Mouse (Mus musculus) ES-E14 (cell line): ENCODE data around the gene Commd6. TPM values are rescaled to one million over a fixed set of nuclear protein-coding genes. Genes with fewer than 3 reads are reported as not detected.

Experiments
- DNase-seq: peaks from one replicate; pipeline ENCODE4 v3.0.0-alpha.2; 2013; ENCODE audit warnings: low read depth, low spot score
- H3K27ac ChIP-seq: 2 replicates; pipeline ENCODE4 v1.5.1; 2012; ENCODE audit warnings: low read depth, mild to moderate bottlenecking, low read length, moderate library complexity, mixed read lengths; ENCODE audit not compliant: poor library complexity, insufficient read depth, severe bottlenecking
- H3K36me3 ChIP-seq: 2 replicates; pipeline ENCODE4 v1.6.1; 2012; ENCODE audit warnings: mild to moderate bottlenecking, low read length, moderate library complexity, mixed read lengths; ENCODE audit not compliant: control insufficient read depth, poor library complexity, insufficient read depth, severe bottlenecking
- H3K4me1 ChIP-seq, 2 experiments: fragments of 150-350 bp in 1 of 2; sonication (generic) in 1 of 2; 2 replicates each; pipeline ENCODE4 v1.6.1; 2012; ENCODE audit warnings: low read length in 2 of 2, mild to moderate bottlenecking in 1 of 2, mixed read lengths in 1 of 2; ENCODE audit not compliant: control insufficient read depth in 2 of 2, insufficient read depth in 2 of 2, poor library complexity in 1 of 2
- H3K4me3 ChIP-seq, 2 experiments: fragments of 150-350 bp in 1 of 2; sonication (generic) in 1 of 2; 2 replicates each; pipeline ENCODE4 v1.5.1; 2012; ENCODE audit warnings: low read length in 2 of 2, low read depth in 1 of 2, mild to moderate bottlenecking in 1 of 2, mixed read lengths in 1 of 2; ENCODE audit not compliant: insufficient read depth in 1 of 2, poor library complexity in 1 of 2, severe bottlenecking in 1 of 2
- H3K9ac ChIP-seq: 2 replicates; pipeline ENCODE4 v1.6.1; 2012; ENCODE audit warnings: low read depth, mild to moderate bottlenecking, low read length, mixed read lengths; ENCODE audit not compliant: poor library complexity, insufficient read depth, severe bottlenecking
- H3K9me3 ChIP-seq: fragments of 150-350 bp; sonication (generic); 2 replicates; pipeline ENCODE4 v1.6.1; 2012; ENCODE audit warnings: low read depth, mild to moderate bottlenecking, low read length; ENCODE audit not compliant: control insufficient read depth, insufficient read depth
- CHD2 ChIP-seq: IDR thresholded peaks from 2 replicates; pipeline ENCODE4 v1.6.1; 2014; ENCODE audit warnings: mild to moderate bottlenecking, low read depth, low read length, inconsistent platforms
- HCFC1 ChIP-seq: IDR thresholded peaks from 2 replicates; pipeline ENCODE4 v1.6.1; 2012; ENCODE audit warnings: low read length, inconsistent platforms, borderline replicate concordance; ENCODE audit not compliant: insufficient read depth
- MAFK ChIP-seq: IDR thresholded peaks from 2 replicates; pipeline ENCODE4 v1.6.1; 2014; ENCODE audit warnings: mild to moderate bottlenecking, low read depth, low read length, inconsistent platforms; ENCODE audit not compliant: insufficient read depth
- ZC3H11A ChIP-seq: IDR thresholded peaks from 2 replicates; pipeline ENCODE4 v1.6.1; 2012; ENCODE audit warnings: low read depth, mild to moderate bottlenecking, inconsistent platforms, low read length, borderline replicate concordance
- ZNF384 ChIP-seq: IDR thresholded peaks from 2 replicates; pipeline ENCODE4 v1.6.1; 2012; ENCODE audit warnings: low read depth, low read length, inconsistent platforms
- in situ Hi-C, 2 experiments: fragments of 600-800 bp; cut with MboI; formaldehyde crosslinking; loops; one replicate each; pipeline ENCODE4 v1.15.1; 2025; ENCODE audit warnings: low sequenced_read_pairs in 2 of 2, inconsistent platforms in 1 of 2; ENCODE audit not compliant: unreplicated experiment in 2 of 2
- total RNA-seq: library from RNA; depleted of rRNA; stranded (reverse); fragments of 300-350 nt; gene quantifications from 2 replicates; pipeline ENCODE4 v1.2.3, GENCODE M21; 2012; rRNA removed

Commd6 gene
- total RNA-seq, result 19.1 and 25.7 TPM in 2 replicates

DNA sequence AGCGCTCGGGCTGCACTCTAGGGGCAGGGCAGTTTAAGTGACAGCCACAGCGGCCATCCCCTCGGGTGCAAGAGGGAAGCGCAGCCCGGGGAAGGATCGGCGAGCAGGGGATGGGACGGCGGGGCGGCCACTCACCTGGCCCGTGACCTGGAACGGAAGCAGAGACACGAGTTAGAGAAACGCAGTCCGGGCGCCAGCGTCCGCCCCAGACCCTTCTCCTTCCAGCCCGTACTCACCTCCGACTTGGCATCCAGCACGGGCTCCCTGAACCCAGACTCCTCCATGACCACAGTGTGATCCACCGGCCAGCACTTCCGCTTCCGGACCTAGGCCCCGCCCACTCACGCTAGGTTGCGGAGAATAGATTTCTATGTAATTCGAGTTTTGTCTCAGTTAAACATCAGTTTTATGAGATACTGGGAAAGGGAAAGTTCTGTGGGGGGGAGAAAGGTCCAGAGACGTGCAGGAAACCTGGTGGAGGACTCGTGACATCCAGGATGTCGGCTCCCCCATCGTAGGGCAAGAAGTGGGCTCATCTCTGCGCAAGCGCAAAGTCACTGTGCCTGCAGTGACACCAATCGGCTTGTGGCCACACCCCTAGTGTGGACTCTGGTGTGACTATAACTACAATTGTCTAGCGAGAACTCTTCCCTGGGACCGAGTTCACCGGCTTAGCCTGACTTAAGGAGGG lies at the start of gene Commd6:
Commd6 (minus strand) TSS at position 534 of the 691 bp plus-strand sequence.
- peak; percentile 88 for DNase-seq
- Histone ChIP-seq H3K27ac (peak within 1 kb of the TSS; percentile 15; the same call in 1 of the 2 replicates), H3K36me3 (no peaks in the 10 kb centered on the region), H3K9me3 (no peaks in the 10 kb centered on the region), H3K4me3 (peak within 1 kb of the TSS; percentile 97 to 100), H3K9ac (peak within 1 kb of the TSS; percentile 97), H3K4me1 (no peaks in the 10 kb centered on the region; a peak in 1 of 4 replicates)
- TF ChIP-seq HCFC1 (no peak; the same call in 1 of the 2 replicates), CHD2 (no peak), MAFK (no peak), ZC3H11A (no peak), ZNF384 (no peak)
- in situ Hi-C loops, result no loop called here

GRCm38 (mm10) chr14:101688406-101688805 lies 47.9 kb upstream of the Commd6 start:
- Histone ChIP-seq H3K9me3 (no peaks in the 10 kb centered on the region), H3K9ac (no peak overlapping the region), H3K36me3 (peaks cover 2% of the 10 kb centered on the region), H3K4me1 (peaks cover 0 to 2% of the 10 kb centered on the region in 2 experiments; a peak in 2 of 4 replicates), H3K27ac (no peak overlapping the region), H3K4me3 (no peak overlapping the region)
- DNase-seq, result no peak
- no peak for TF ChIP-seq ZC3H11A
- TF ChIP-seq ZNF384, result no peak
- no peak for TF ChIP-seq HCFC1
- no peak for TF ChIP-seq CHD2
- no peak for TF ChIP-seq MAFK
- in situ Hi-C loops, result no loop called here

GRCm38 (mm10) chr14:101687696-101688095 lies 47.2 kb upstream of the Commd6 start:
- TF ChIP-seq MAFK (no peak), ZNF384 (no peak), HCFC1 (no peak), CHD2 (no peak), ZC3H11A (no peak)
- no peaks in the 10 kb centered on the region for H3K9me3 ChIP-seq

DNA sequence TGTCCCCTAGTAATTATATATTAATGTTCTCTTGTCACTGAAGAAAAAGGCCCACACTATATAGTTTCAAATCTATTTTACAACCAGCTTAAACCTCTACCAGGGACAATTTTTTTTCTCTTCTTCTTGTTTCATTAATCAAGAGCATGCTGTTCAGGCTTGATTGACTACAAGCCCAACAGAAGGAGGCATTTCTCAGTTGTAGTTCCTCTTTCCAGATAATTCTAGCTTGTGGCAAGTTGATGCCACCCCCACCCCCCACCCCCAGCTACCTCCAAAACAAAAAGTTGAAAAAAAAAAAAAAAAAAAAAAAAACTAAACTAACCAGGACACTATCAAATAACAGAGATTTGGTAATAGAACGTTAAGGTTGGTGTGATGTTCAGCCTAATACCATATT lies 31.7 kb upstream of the Commd6 start:
- no peak for TF ChIP-seq CHD2
- TF ChIP-seq ZNF384, result no peak
- TF ChIP-seq ZC3H11A, result no peak
- no peak for TF ChIP-seq HCFC1
- no peak for TF ChIP-seq MAFK
- in situ Hi-C loops, result no loop called here
- Histone ChIP-seq H3K36me3 (peaks cover 10% of the 10 kb centered on the region), H3K27ac (no peak overlapping the region), H3K4me3 (no peak overlapping the region), H3K9ac (no peak overlapping the region), H3K9me3 (no peaks in the 10 kb centered on the region), H3K4me1 (peaks cover 0 to 2% of the 10 kb centered on the region in 2 experiments; a peak in 2 of 4 replicates)
- DNase-seq, result no peak

More at GRCm38 (mm10) chr14:101687696-101688095, 47.2 kb upstream of the Commd6 start:
- no peak overlapping the region for H3K27ac ChIP-seq
- H3K9ac ChIP-seq, result no peak overlapping the region
- no peak for DNase-seq
- H3K4me1 ChIP-seq, result peaks cover 4 to 5% of the 10 kb centered on the region in 2 experiments; a peak in 3 of 4 replicates
- H3K4me3 ChIP-seq, result no peak overlapping the region
- peaks cover 2% of the 10 kb centered on the region for H3K36me3 ChIP-seq
- in situ Hi-C loops, result no loop called here
